Mouse (Mus musculus): ENCODE measurements around the gene Abhd4. TPM values are rescaled to one million over a fixed set of nuclear protein-coding genes. Genes with fewer than 3 reads are reported as not detected.

Abhd4 gene
- 10 to 100 TPM; 43.7 to 48.0 TPM for total RNA-seq (2021)

- peak; percentile 95 to 98 for DNase-seq (ENCODE audit: extremely low spot score in 1 of 2, low spot score in 2 of 2)
- intact Hi-C loops (cut with DNase I) = loop anchor here (5.0 kb wide), 1 partner anchor 108 kb away; the partner anchor contains the start of gene Oxa1l
Observed at GRCm38 (mm10) chr14:54253741-54254291, at the start of gene Abhd4, which contains the start of gene Dad1. Gene Abhd4 (plus strand): TSS chr14:54254188. Gene Dad1 (minus strand): TSS chr14:54254104.

GRCm38 (mm10) chr14:54204311-54204710 lies 49.7 kb upstream of the Abhd4 start:
- intact Hi-C loops (cut with DNase I) = no loop called here

GRCm38 (mm10) chr14:54204786-54205185 lies 49.2 kb upstream of the Abhd4 start:
- intact Hi-C loops (cut with DNase I) = no loop called here
- DNase-seq (ENCODE audit: extremely low spot score in 1 of 2, low spot score in 2 of 2) = no peak

More at GRCm38 (mm10) chr14:54204311-54204710, 49.7 kb upstream of the Abhd4 start:
- DNase-seq (ENCODE audit: extremely low spot score in 1 of 2, low spot score in 2 of 2) = no peak

GRCm38 (mm10) chr14:54205904-54206303 lies 48.1 kb upstream of the Abhd4 start:
- intact Hi-C loops (cut with DNase I) = no loop called here
- DNase-seq (ENCODE audit: extremely low spot score in 1 of 2, low spot score in 2 of 2) = no peak

- intact Hi-C loops (cut with DNase I) = no loop called here
- DNase-seq (ENCODE audit: extremely low spot score in 1 of 2, low spot score in 2 of 2) = no peak
Observed at GRCm38 (mm10) chr14:54206309-54206708, 47.7 kb upstream of the Abhd4 start.

GRCm38 (mm10) chr14:54206750-54207550 lies 47.0 kb upstream of the Abhd4 start:
- DNase-seq (ENCODE audit: extremely low spot score in 1 of 2, low spot score in 2 of 2) = no peak
- intact Hi-C loops (cut with DNase I) = no loop called here

- DNase-seq (ENCODE audit: extremely low spot score in 1 of 2, low spot score in 2 of 2) = no peak
- intact Hi-C loops (cut with DNase I) = no loop called here
Observed at GRCm38 (mm10) chr14:54207924-54208323, 46.1 kb upstream of the Abhd4 start.

- DNase-seq (ENCODE audit: extremely low spot score in 1 of 2, low spot score in 2 of 2) = no peak
- intact Hi-C loops (cut with DNase I) = no loop called here
Observed at GRCm38 (mm10) chr14:54208741-54209140, 45.2 kb upstream of the Abhd4 start.

- no peak for DNase-seq (ENCODE audit: extremely low spot score in 1 of 2, low spot score in 2 of 2)
- intact Hi-C loops (cut with DNase I) = no loop called here
Observed at GRCm38 (mm10) chr14:54209932-54210331, 44.1 kb upstream of the Abhd4 start.

GRCm38 (mm10) chr14:54210401-54210800 lies 43.6 kb upstream of the Abhd4 start:
- no peak for DNase-seq (ENCODE audit: extremely low spot score in 1 of 2, low spot score in 2 of 2)
- intact Hi-C loops (cut with DNase I) = no loop called here

GRCm38 (mm10) chr14:54211199-54211598 lies 42.8 kb upstream of the Abhd4 start:
- intact Hi-C loops (cut with DNase I) = no loop called here
- no peak for DNase-seq (ENCODE audit: extremely low spot score in 1 of 2, low spot score in 2 of 2)

- intact Hi-C loops (cut with DNase I) = no loop called here
- no peak for DNase-seq (ENCODE audit: extremely low spot score in 1 of 2, low spot score in 2 of 2)
Observed at GRCm38 (mm10) chr14:54211755-54212154, 42.2 kb upstream of the Abhd4 start.

- intact Hi-C loops (cut with DNase I) = no loop called here
- no peak for DNase-seq (ENCODE audit: extremely low spot score in 1 of 2, low spot score in 2 of 2)
Observed at GRCm38 (mm10) chr14:54213734-54214133, 40.3 kb upstream of the Abhd4 start.

- intact Hi-C loops (cut with DNase I) = no loop called here
Observed at GRCm38 (mm10) chr14:54214477-54214876, 39.5 kb upstream of the Abhd4 start.

GRCm38 (mm10) chr14:54214901-54215300 lies 39.1 kb upstream of the Abhd4 start:
- DNase-seq (ENCODE audit: extremely low spot score in 1 of 2, low spot score in 2 of 2) = no peak
- intact Hi-C loops (cut with DNase I) = no loop called here

More at GRCm38 (mm10) chr14:54214477-54214876, 39.5 kb upstream of the Abhd4 start:
- DNase-seq (ENCODE audit: extremely low spot score in 1 of 2, low spot score in 2 of 2) = no peak

GRCm38 (mm10) chr14:54216126-54216525 lies 37.9 kb upstream of the Abhd4 start:
- intact Hi-C loops (cut with DNase I) = no loop called here
- DNase-seq (ENCODE audit: extremely low spot score in 1 of 2, low spot score in 2 of 2) = no peak

GRCm38 (mm10) chr14:54218233-54218632 lies 35.8 kb upstream of the Abhd4 start:
- intact Hi-C loops (cut with DNase I) = no loop called here
- no peak for DNase-seq (ENCODE audit: extremely low spot score in 1 of 2, low spot score in 2 of 2)

GRCm38 (mm10) chr14:54218721-54219120 lies 35.3 kb upstream of the Abhd4 start:
- no peak for DNase-seq (ENCODE audit: extremely low spot score in 1 of 2, low spot score in 2 of 2)
- intact Hi-C loops (cut with DNase I) = no loop called here

GRCm38 (mm10) chr14:54219256-54219655 lies 34.7 kb upstream of the Abhd4 start:
- DNase-seq (ENCODE audit: extremely low spot score in 1 of 2, low spot score in 2 of 2) = no peak
- intact Hi-C loops (cut with DNase I) = no loop called here

GRCm38 (mm10) chr14:54219849-54220248 lies 34.1 kb upstream of the Abhd4 start:
- intact Hi-C loops (cut with DNase I) = no loop called here
- DNase-seq (ENCODE audit: extremely low spot score in 1 of 2, low spot score in 2 of 2) = no peak

Data from left cerebral cortex, postnatal 10 days (tissue).